Mouse (Mus musculus) liver, embryonic 14.5 days (tissue): ENCODE data around the gene Fgd6.

Experiments used
- CTCF ChIP-seq: IDR thresholded peaks from 2 replicates; pipeline ENCODE4 v1.5.1; 2016; ENCODE audit warnings: antibody characterized with exemption, low read depth, control low read depth
- EP300 ChIP-seq: IDR thresholded peaks from 2 replicates; pipeline ENCODE4 v1.6.1; 2016; ENCODE audit warnings: antibody characterized with exemption, low read depth

- TF ChIP-seq EP300 (no peak), CTCF (peak; percentile 88)
Observed at GRCm38 (mm10) chr10:94013196-94013595, 22.6 kb upstream of the Fgd6 start.
